Mouse (Mus musculus): ENCODE results near the gene Pdzrn3. TPM values are rescaled to one million over a fixed set of nuclear protein-coding genes. Genes with fewer than 3 reads are reported as not detected.

Gene Pdzrn3
- total and polyA plus RNA-seq, 3 experiments: 0.33 TPM; not detected in 2

- ATAC-seq (ENCODE audit: extremely low read depth, insufficient number of reproducible peaks, low FRiP score, poor library complexity, severe bottlenecking) (no peak), DNase-seq (ENCODE audit: low spot score) (no peak)
- TF ChIP-seq GATA1 (IDR thresholded peaks at IDR 0.05; ENCODE audit: borderline replicate concordance, low read length) (no peak), POLR2AphosphoS5 (IDR thresholded peaks at IDR 0.05; ENCODE audit: insufficient replicate concordance, low read depth, low read length) (no peak), GATA2 (IDR thresholded peaks at IDR 0.05; ENCODE audit: borderline replicate concordance, low read depth, low read length) (no peak)
- Histone ChIP-seq H3K4me3 (ENCODE audit: low read depth, low read length) (no peak overlapping the region), H3K27me3 (ENCODE audit: insufficient read depth, low read length) (no peaks in the 10 kb centered on the region), H3K4me1 (ENCODE audit: insufficient read depth, low read depth, low read length) (no peaks in the 10 kb centered on the region), H3K9me3 (replicated peaks) (peaks cover 58% of the 10 kb centered on the region), H3K36me3 (replicated peaks) (no peaks in the 10 kb centered on the region)
Observed at GRCm38 (mm10) chr6:101354230-101354881, 23.3 kb downstream of the Pdzrn3 start.

DNA sequence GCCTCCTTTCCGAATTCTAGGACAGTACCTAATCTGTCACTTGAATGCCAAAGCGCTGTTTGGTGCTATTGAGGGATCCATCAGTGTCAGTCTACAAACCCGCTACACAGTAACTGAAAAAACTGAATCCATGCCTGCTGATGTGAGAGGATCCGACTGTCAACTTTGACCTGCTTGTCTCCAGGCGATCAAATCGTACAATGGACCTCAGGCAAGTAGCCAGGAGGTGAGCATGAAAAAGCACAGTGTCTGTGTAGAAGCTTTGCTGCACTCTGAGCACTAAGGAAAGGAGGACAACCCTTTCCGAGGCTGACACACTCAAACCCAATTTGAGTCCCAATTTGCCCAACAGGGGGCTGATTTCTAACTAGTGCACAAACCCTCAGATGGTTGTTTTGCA lies 24.0 kb downstream of the Pdzrn3 start:
- no peak for DNase-seq (ENCODE audit: low spot score)
- Histone ChIP-seq H3K4me3 (ENCODE audit: low read depth, low read length) (no peak overlapping the region), H3K27me3 (ENCODE audit: insufficient read depth, low read length) (no peaks in the 10 kb centered on the region), H3K36me3 (replicated peaks) (no peaks in the 10 kb centered on the region), H3K4me1 (ENCODE audit: insufficient read depth, low read depth, low read length) (no peaks in the 10 kb centered on the region), H3K9me3 (replicated peaks) (peaks cover 53% of the 10 kb centered on the region)
- ATAC-seq (ENCODE audit: extremely low read depth, insufficient number of reproducible peaks, low FRiP score, poor library complexity, severe bottlenecking): no peak
- no peak for TF ChIP-seq POLR2AphosphoS5 (IDR thresholded peaks at IDR 0.05; ENCODE audit: insufficient replicate concordance, low read depth, low read length)
- no peak for TF ChIP-seq GATA2 (IDR thresholded peaks at IDR 0.05; ENCODE audit: borderline replicate concordance, low read depth, low read length)
- TF ChIP-seq CTCF (IDR thresholded peaks at IDR 0.05; ENCODE audit: low read depth, low read length): no peak
- TF ChIP-seq TAL1 (conservative IDR thresholded peaks at IDR 0.05; ENCODE audit: low read depth, low read length): no peak

DNA sequence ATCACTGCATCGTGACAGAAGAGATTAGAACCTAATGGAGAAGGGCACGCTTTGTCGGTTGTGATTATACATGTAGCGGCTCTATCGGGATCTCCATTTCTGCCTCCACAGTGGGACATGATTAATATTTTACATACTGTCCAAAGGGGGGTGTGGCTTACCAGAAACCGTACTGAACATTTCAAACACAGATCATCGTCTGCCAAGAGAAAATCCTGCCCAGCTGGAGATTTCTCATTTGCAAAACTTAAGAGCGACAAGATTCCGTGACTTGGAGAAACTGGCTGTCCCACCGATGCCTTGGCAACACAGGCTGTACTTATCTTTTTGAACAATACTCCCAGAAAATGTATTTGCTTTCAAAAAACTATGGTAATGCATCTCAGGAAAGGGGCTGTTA lies 25.1 kb downstream of the Pdzrn3 start:
- no peak for DNase-seq (ENCODE audit: low spot score)
- peaks cover 52% of the 10 kb centered on the region for H3K9me3 ChIP-seq (replicated peaks)

GRCm38 (mm10) chr6:101351100-101351499 lies 26.6 kb downstream of the Pdzrn3 start:
- Histone ChIP-seq H3K27me3 (ENCODE audit: insufficient read depth, low read length) (no peaks in the 10 kb centered on the region), H3K4me3 (ENCODE audit: low read depth, low read length) (no peak overlapping the region), H3K36me3 (replicated peaks) (no peaks in the 10 kb centered on the region), H3K4me1 (ENCODE audit: insufficient read depth, low read depth, low read length) (no peaks in the 10 kb centered on the region), H3K9me3 (replicated peaks) (peaks cover 41% of the 10 kb centered on the region)
- DNase-seq (ENCODE audit: low spot score): no peak
- TF ChIP-seq GATA1 (IDR thresholded peaks at IDR 0.05; ENCODE audit: borderline replicate concordance, low read length) (no peak), TAL1 (conservative IDR thresholded peaks at IDR 0.05; ENCODE audit: low read depth, low read length) (no peak), POLR2AphosphoS5 (IDR thresholded peaks at IDR 0.05; ENCODE audit: insufficient replicate concordance, low read depth, low read length) (no peak), GATA2 (IDR thresholded peaks at IDR 0.05; ENCODE audit: borderline replicate concordance, low read depth, low read length) (no peak), CTCF (IDR thresholded peaks at IDR 0.05; ENCODE audit: low read depth, low read length) (no peak)
- no peak for ATAC-seq (ENCODE audit: extremely low read depth, insufficient number of reproducible peaks, low FRiP score, poor library complexity, severe bottlenecking)

More for the DNA sequence above, 25.1 kb downstream of the Pdzrn3 start:
- ATAC-seq (ENCODE audit: extremely low read depth, insufficient number of reproducible peaks, low FRiP score, poor library complexity, severe bottlenecking): no peak
- Histone ChIP-seq H3K27me3 (ENCODE audit: insufficient read depth, low read length) (no peaks in the 10 kb centered on the region), H3K4me3 (ENCODE audit: low read depth, low read length) (no peak overlapping the region), H3K4me1 (ENCODE audit: insufficient read depth, low read depth, low read length) (no peaks in the 10 kb centered on the region), H3K36me3 (replicated peaks) (no peaks in the 10 kb centered on the region)
- TF ChIP-seq CTCF (IDR thresholded peaks at IDR 0.05; ENCODE audit: low read depth, low read length): no peak
- TF ChIP-seq POLR2AphosphoS5 (IDR thresholded peaks at IDR 0.05; ENCODE audit: insufficient replicate concordance, low read depth, low read length): no peak
- TF ChIP-seq TAL1 (conservative IDR thresholded peaks at IDR 0.05; ENCODE audit: low read depth, low read length): no peak
- no peak for TF ChIP-seq GATA2 (IDR thresholded peaks at IDR 0.05; ENCODE audit: borderline replicate concordance, low read depth, low read length)
- no peak for TF ChIP-seq GATA1 (IDR thresholded peaks at IDR 0.05; ENCODE audit: borderline replicate concordance, low read length)

DNA sequence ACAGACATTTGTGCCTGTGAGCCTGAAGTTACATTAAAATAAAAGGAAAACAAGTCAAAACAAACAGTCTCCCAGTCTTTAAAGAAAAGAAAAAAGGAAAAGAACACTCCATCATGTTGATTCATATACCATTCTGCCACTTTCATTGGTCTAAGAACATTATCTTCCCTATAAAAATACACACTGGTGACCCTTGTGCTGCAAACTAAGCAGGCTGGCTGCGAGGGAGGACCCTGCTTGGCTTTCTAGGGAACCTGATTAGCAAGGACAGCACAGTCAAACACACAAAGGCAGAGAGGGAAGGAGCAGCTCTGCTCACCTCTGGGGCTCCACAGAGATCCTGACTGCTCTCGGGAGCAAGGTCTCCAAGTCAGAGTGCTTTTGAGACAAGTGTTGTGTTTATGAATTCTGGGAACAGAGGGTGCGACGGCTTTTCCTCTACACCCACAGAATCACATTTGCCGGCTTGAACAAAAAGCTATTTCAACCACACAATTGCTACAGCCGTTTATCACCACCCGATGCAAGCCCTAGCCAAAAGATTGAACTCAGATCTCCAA lies 27.2 kb downstream of the Pdzrn3 start:
- TF ChIP-seq POLR2AphosphoS5 (IDR thresholded peaks at IDR 0.05; ENCODE audit: insufficient replicate concordance, low read depth, low read length) (no peak), CTCF (IDR thresholded peaks at IDR 0.05; ENCODE audit: low read depth, low read length) (no peak), TAL1 (conservative IDR thresholded peaks at IDR 0.05; ENCODE audit: low read depth, low read length) (no peak), GATA2 (IDR thresholded peaks at IDR 0.05; ENCODE audit: borderline replicate concordance, low read depth, low read length) (no peak), GATA1 (IDR thresholded peaks at IDR 0.05; ENCODE audit: borderline replicate concordance, low read length) (no peak)
- Histone ChIP-seq H3K27me3 (ENCODE audit: insufficient read depth, low read length) (no peaks in the 10 kb centered on the region), H3K4me3 (ENCODE audit: low read depth, low read length) (no peak overlapping the region), H3K4me1 (ENCODE audit: insufficient read depth, low read depth, low read length) (no peaks in the 10 kb centered on the region), H3K36me3 (replicated peaks) (no peaks in the 10 kb centered on the region), H3K9me3 (replicated peaks) (peaks cover 45% of the 10 kb centered on the region)
- DNase-seq (ENCODE audit: low spot score) (no peak), ATAC-seq (ENCODE audit: extremely low read depth, insufficient number of reproducible peaks, low FRiP score, poor library complexity, severe bottlenecking) (no peak)

DNA sequence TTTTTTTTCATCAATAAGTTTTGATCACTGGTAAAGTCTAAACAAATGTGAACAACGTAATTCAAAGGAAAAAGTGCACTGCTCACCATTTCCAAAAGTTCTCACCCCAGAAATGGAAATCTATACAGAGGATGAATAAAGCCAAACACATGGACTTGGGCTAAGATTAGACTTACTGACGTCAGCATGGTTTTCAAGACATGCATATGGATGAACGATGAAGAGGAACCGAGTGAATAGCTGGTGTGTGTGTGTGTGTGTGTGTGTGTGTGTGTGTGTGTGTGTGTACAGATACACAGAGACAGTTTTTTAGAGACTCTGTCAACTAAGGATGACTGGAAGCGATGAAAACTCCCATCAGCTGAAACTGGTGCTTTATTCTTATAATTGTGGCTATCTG lies 29.2 kb downstream of the Pdzrn3 start:
- no peak for ATAC-seq (ENCODE audit: extremely low read depth, insufficient number of reproducible peaks, low FRiP score, poor library complexity, severe bottlenecking)
- Histone ChIP-seq H3K4me3 (ENCODE audit: low read depth, low read length) (no peak overlapping the region), H3K9me3 (replicated peaks) (peaks cover 42% of the 10 kb centered on the region), H3K36me3 (replicated peaks) (no peaks in the 10 kb centered on the region), H3K27me3 (ENCODE audit: insufficient read depth, low read length) (no peaks in the 10 kb centered on the region), H3K4me1 (ENCODE audit: insufficient read depth, low read depth, low read length) (no peaks in the 10 kb centered on the region)
- no peak for TF ChIP-seq POLR2AphosphoS5 (IDR thresholded peaks at IDR 0.05; ENCODE audit: insufficient replicate concordance, low read depth, low read length)
- TF ChIP-seq CTCF (IDR thresholded peaks at IDR 0.05; ENCODE audit: low read depth, low read length): no peak
- TF ChIP-seq GATA1 (IDR thresholded peaks at IDR 0.05; ENCODE audit: borderline replicate concordance, low read length): no peak
- TF ChIP-seq TAL1 (conservative IDR thresholded peaks at IDR 0.05; ENCODE audit: low read depth, low read length): no peak
- TF ChIP-seq GATA2 (IDR thresholded peaks at IDR 0.05; ENCODE audit: borderline replicate concordance, low read depth, low read length): no peak
- DNase-seq (ENCODE audit: low spot score): no peak
